Mouse (Mus musculus): ENCODE results near the gene Ncaph. TPM values are rescaled to one million over a fixed set of nuclear protein-coding genes. Genes with fewer than 3 reads are reported as not detected.

Ncaph gene
- polyA plus RNA-seq, 1 experiment = 1.1 TPM

- Histone ChIP-seq H3K27ac (ENCODE audit: insufficient read depth, low read length) (no peak overlapping the region), H3K27me3 (ENCODE audit: control insufficient read depth, insufficient read depth, low read length) (no peaks in the 10 kb centered on the region), H3K4me1 (ENCODE audit: control insufficient read depth, insufficient read depth, low read length) (no peaks in the 10 kb centered on the region), H3K4me3 (replicated peaks; ENCODE audit: insufficient read depth, low read depth, low read length) (no peak overlapping the region)
- TF ChIP-seq POLR2A (IDR thresholded peaks at IDR 0.05; ENCODE audit: borderline replicate concordance, insufficient read depth, low read length) (no peak), CTCF (IDR thresholded peaks at IDR 0.05; ENCODE audit: borderline replicate concordance, insufficient read depth, low read depth, low read length) (no peak)
- WGBS = 94% methylated on average over 9 of the region's 9 CpGs
- DNase-seq = no peak
These were observed 72.3 kb downstream of the Ncaph start for GRCm38 (mm10) chr2:127061471-127061870.

Other genes with a start within 250 kb of the Ncaph start
- 20.0 and 20.1 TPM in 2 replicates for gene Sppl2a, start 200.7 kb downstream of the Ncaph start, polyA plus RNA-seq (2012; rRNA removed)
- 11.1 and 11.4 TPM in 2 replicates for gene Ap4e1, start 125.2 kb downstream of the Ncaph start, polyA plus RNA-seq (2012; rRNA removed)
- gene Blvra, start 63.3 kb downstream of the Ncaph start, polyA plus RNA-seq (2012; rRNA removed) = 38.9 and 40.5 TPM in 2 replicates
- 1.2 and 2.0 TPM in 2 replicates for gene Itpripl1, start 9.5 kb upstream of the Ncaph start, polyA plus RNA-seq (2012; rRNA removed)
- 1.00 and 1.1 TPM in 2 replicates for gene 1810024B03Rik, start 74.3 kb upstream of the Ncaph start, polyA plus RNA-seq (2012; rRNA removed)
- 74.8 and 84.8 TPM in 2 replicates for gene Snrnp200, start 74.4 kb upstream of the Ncaph start, polyA plus RNA-seq (2012; rRNA removed)
- gene Ciao1, start 113.9 kb upstream of the Ncaph start, polyA plus RNA-seq (2012; rRNA removed) = 105 and 110 TPM in 2 replicates
- gene Tmem127, start 114.0 kb upstream of the Ncaph start, polyA plus RNA-seq (2012; rRNA removed) = 77.9 and 80.3 TPM in 2 replicates
- 88.7 and 92.2 TPM in 2 replicates for gene Stard7, start 136.3 kb upstream of the Ncaph start, polyA plus RNA-seq (2012; rRNA removed)
- gene Dusp2, start 202.2 kb upstream of the Ncaph start, polyA plus RNA-seq (2012; rRNA removed) = 1.6 and 1.8 TPM in 2 replicates
- not detected in 2 replicates for gene Astl, start 204.7 kb upstream of the Ncaph start, polyA plus RNA-seq (2012; rRNA removed)
- gene Adra2b, start 229.3 kb upstream of the Ncaph start, polyA plus RNA-seq (2012; rRNA removed) = 0.64 and 1.2 TPM in 2 replicates